Mouse (Mus musculus): ENCODE results near the gene Mcam. TPM values are rescaled to one million over a fixed set of nuclear protein-coding genes. Genes with fewer than 3 reads are reported as not detected.

Gene Mcam
- polyA plus RNA-seq, 1 experiment from 2014 or later = 4.4 TPM

DNA sequence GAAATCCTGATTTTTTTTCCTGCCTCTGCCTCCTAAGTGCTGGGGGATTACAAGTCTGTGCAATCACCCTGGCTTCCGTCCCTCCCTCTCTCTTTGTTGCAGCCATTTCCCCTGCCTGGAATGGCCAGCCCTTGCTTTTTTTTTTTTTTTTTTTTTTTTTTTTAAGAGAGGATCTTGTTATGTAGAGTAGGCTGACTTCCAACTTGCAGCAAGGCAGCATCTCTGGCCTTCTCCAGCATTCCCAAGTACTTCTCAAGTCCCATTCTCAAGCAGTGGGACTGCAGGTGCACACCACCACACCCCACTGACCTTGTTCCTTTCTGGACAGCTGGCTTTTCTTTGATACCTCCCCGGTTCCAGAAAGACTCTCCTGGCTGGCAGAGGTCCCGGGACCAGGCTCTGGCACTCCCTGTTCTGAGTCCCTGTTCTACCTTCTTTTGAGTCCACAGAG is 6.9 kb upstream of the Mcam start:
- ATAC-seq (ENCODE audit: insufficient read depth) = no peak
- H3K27me3 ChIP-seq = peaks cover 47% of the 10 kb centered on the region
- no peak overlapping the region for H3K27ac ChIP-seq (replicated peaks)
- H3K4me1 ChIP-seq (replicated peaks) = peaks cover 25% of the 10 kb centered on the region
- no peak overlapping the region for H3K4me3 ChIP-seq (replicated peaks)
- no peaks in the 10 kb centered on the region for H3K36me3 ChIP-seq (replicated peaks)
- H3K4me2 ChIP-seq = no peak overlapping the region
- no peak overlapping the region for H3K9ac ChIP-seq
- 49% methylated on average over 3 of the region's 3 CpGs for WGBS (ENCODE audit: insufficient replicate concordance)
- no peaks in the 10 kb centered on the region for H3K9me3 ChIP-seq (replicated peaks)

DNA sequence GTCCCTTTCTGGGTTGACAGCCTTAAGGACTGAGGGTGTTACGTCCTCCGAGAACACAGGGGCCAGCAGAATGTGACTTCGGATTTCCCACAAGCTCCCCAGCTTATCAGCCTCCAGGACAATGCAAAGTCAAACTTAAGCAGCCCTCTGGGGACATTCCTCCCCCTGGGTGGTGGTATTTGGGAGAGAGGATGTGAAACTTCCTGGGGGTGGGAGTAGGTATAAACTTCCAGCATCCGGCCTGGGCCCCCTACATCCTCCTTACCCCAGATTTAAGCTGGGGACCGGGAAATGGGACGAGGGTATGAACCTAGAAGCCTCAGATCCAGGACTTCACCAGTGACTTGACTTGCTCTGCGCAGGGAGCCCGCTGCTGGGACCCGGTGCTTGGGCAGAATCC is 4.6 kb upstream of the Mcam start:
- H3K9me3 ChIP-seq (replicated peaks) = no peaks in the 10 kb centered on the region
- H3K4me2 ChIP-seq = peak overlapping the region; percentile 63
- peaks cover 32% of the 10 kb centered on the region for H3K4me1 ChIP-seq (replicated peaks)
- no peak overlapping the region for H3K9ac ChIP-seq
- peaks cover 69% of the 10 kb centered on the region for H3K27me3 ChIP-seq
- H3K27ac ChIP-seq (replicated peaks) = peak overlapping the region; percentile 53
- 5% methylated on average over 9 of the region's 9 CpGs for WGBS (ENCODE audit: insufficient replicate concordance)
- ATAC-seq (ENCODE audit: insufficient read depth) = peak; percentile 14; the same call in 1 of the 2 replicates
- H3K36me3 ChIP-seq (replicated peaks) = no peaks in the 10 kb centered on the region
- H3K4me3 ChIP-seq (replicated peaks) = peak overlapping the region; percentile 34

DNA sequence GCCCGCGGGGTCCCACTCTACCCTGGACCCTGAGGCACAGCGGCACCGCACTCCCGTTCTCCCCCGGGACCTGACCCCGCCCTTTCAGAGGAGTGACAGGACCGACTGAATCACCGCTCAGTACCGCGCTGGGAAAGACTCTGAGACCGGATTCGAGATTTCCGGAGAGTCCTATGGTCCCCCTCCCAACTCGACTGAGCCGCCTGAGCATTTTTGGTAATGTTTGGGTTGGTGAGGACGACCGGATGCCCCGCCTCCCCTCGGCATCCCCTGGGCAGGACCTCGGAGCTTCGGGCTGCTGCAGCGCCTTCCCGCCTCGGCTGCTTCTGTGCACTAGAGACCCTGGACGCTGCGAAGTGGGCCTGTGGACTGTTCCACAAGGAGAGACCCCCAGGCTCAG is 4.2 kb upstream of the Mcam start:
- peaks cover 73% of the 10 kb centered on the region for H3K27me3 ChIP-seq
- peaks cover 36% of the 10 kb centered on the region for H3K4me1 ChIP-seq (replicated peaks)
- ATAC-seq (ENCODE audit: insufficient read depth) = peak; percentile 47
- no peaks in the 10 kb centered on the region for H3K9me3 ChIP-seq (replicated peaks)
- no peak overlapping the region for H3K9ac ChIP-seq
- WGBS (ENCODE audit: insufficient replicate concordance) = 1% methylated on average over 27 of the region's 27 CpGs
- H3K27ac ChIP-seq (replicated peaks) = peak overlapping the region; percentile 57
- H3K4me2 ChIP-seq = peak overlapping the region; percentile 63
- no peaks in the 10 kb centered on the region for H3K36me3 ChIP-seq (replicated peaks)
- peak overlapping the region; percentile 34 for H3K4me3 ChIP-seq (replicated peaks)

DNA sequence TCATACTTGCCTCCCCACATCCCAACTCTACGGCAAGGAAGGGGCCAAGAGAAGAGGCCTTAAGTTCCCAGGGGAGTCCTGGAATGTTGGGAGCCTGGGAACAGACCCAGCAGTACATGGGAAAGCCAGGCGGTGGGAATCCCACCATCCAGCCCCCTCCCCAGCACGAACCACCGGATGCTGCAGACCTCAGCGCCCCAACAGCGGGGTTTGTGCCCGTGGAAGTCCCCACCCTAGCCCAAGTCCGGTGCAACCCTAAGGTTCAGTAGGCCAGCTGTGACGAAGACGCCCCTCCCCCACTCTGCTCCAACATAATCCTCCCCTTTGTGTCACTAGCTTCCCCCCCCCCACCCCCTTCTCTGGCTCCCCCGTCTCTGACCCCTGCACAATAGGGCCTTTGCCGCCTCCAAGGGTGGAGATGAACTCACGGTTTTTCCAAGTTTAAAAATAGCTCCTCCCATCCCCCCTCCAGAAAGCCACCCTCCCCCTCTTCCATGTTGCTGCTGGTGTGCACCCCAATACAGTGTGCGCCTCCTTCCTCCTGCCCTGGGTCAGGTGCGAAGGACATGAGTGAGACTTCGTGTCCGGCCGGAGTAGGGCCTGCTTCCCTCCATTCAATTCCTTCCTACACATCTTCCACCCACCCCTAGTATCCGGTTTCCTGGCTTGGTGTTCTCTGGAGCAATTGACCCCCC is 3.5 kb upstream of the Mcam start:
- H3K36me3 ChIP-seq (replicated peaks) = no peaks in the 10 kb centered on the region
- H3K9ac ChIP-seq = no peak overlapping the region
- no peaks in the 10 kb centered on the region for H3K9me3 ChIP-seq (replicated peaks)
- peaks cover 43% of the 10 kb centered on the region for H3K4me1 ChIP-seq (replicated peaks)
- peak overlapping the region; percentile 57; the same call in 1 of the 2 replicates for H3K27ac ChIP-seq (replicated peaks)
- ATAC-seq (ENCODE audit: insufficient read depth) = peak; percentile 47
- H3K4me2 ChIP-seq = peak overlapping the region; percentile 63
- peak overlapping the region; percentile 34; the same call in 1 of the 2 replicates for H3K4me3 ChIP-seq (replicated peaks)
- WGBS (ENCODE audit: insufficient replicate concordance) = 16% methylated on average over 19 of the region's 19 CpGs
- H3K27me3 ChIP-seq = peaks cover 80% of the 10 kb centered on the region

DNA sequence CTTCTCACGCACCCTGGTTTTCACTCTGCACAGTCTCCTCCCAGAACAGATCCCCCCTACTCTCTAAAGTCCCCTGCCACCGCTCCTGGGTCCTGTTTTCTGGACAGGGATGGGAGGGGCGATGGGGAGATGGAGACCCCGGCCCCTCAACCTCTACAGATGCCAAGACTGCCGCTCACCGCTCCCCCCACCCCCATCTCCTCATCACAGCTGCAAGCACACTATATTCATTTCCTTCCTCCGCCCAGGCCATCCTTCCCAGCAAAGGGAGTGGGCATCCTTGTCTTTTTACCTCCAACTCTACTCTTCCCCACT is 3.0 kb upstream of the Mcam start:
- no peak overlapping the region for H3K4me3 ChIP-seq (replicated peaks)
- WGBS (ENCODE audit: insufficient replicate concordance) = 30% methylated on average over 7 of the region's 7 CpGs
- no peak overlapping the region for H3K27ac ChIP-seq (replicated peaks)
- H3K27me3 ChIP-seq = peaks cover 85% of the 10 kb centered on the region
- no peak overlapping the region for H3K9ac ChIP-seq
- no peak for ATAC-seq (ENCODE audit: insufficient read depth)
- peaks cover 42% of the 10 kb centered on the region for H3K4me1 ChIP-seq (replicated peaks)
- H3K4me2 ChIP-seq = no peak overlapping the region
- H3K36me3 ChIP-seq (replicated peaks) = no peaks in the 10 kb centered on the region
- H3K9me3 ChIP-seq (replicated peaks) = no peaks in the 10 kb centered on the region

DNA sequence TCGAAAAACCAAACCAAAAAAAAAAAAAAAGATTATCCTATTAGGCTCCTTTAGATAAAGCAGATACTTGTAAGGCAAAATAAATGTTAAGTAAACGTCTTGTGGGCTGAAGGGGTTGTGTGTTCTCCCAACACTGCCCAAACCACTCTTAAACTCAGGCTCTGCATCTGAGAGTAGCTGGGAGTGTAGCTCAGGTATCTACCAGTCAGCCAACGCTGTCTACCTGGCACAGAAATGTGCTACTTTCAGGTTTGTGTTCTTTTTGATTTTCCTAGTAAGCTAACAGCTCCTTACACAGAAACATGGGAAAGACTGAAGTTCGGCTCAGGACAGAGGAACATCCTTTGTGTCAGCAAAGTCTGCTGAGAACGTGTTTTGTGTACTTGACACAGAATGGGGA is 2.1 kb upstream of the Mcam start:
- peaks cover 95% of the 10 kb centered on the region for H3K27me3 ChIP-seq
- no peak overlapping the region for H3K9ac ChIP-seq
- WGBS (ENCODE audit: insufficient replicate concordance) = 45% methylated on average over 5 of the region's 5 CpGs
- H3K27ac ChIP-seq (replicated peaks) = no peak overlapping the region
- H3K4me1 ChIP-seq (replicated peaks) = peaks cover 34% of the 10 kb centered on the region
- H3K4me2 ChIP-seq = no peak overlapping the region
- H3K4me3 ChIP-seq (replicated peaks) = no peak overlapping the region
- ATAC-seq (ENCODE audit: insufficient read depth) = no peak
- H3K36me3 ChIP-seq (replicated peaks) = no peaks in the 10 kb centered on the region
- no peaks in the 10 kb centered on the region for H3K9me3 ChIP-seq (replicated peaks)

DNA sequence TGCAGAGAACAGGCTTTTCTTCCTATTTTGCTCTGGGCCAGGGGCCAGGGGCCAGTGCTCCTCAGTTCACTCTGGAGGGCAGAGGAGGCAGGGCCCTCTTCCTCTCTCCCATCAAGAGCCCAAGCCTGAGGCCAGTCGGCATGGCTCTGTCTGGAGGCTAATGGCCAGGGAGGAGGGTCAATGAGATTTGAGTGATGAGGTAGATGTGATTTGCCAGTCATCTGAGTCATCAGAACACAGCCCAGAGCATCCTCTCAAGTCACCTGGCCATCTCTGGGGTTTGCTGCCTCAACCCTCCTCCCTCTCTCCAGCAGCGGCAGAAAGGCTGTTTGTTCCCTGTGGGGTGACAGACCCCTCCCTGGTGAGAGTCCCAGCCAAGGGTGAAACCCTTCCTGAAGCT is 982 bp upstream of the Mcam start:
- Histone ChIP-seq H3K9ac (no peak overlapping the region), H3K4me1 (replicated peaks) (peaks cover 31% of the 10 kb centered on the region), H3K9me3 (replicated peaks) (no peaks in the 10 kb centered on the region), H3K27ac (replicated peaks) (no peak overlapping the region), H3K4me2 (0 out of 2 replicates have a peak overlapping the region, but pooled peaks have one; percentile 69), H3K4me3 (replicated peaks) (no peak overlapping the region; the same call in 1 of the 2 replicates), H3K36me3 (replicated peaks) (no peaks in the 10 kb centered on the region), H3K27me3 (peaks cover 92% of the 10 kb centered on the region)
- WGBS (ENCODE audit: insufficient replicate concordance) = 14% methylated on average over 2 of the region's 2 CpGs
- ATAC-seq (ENCODE audit: insufficient read depth) = no peak

DNA sequence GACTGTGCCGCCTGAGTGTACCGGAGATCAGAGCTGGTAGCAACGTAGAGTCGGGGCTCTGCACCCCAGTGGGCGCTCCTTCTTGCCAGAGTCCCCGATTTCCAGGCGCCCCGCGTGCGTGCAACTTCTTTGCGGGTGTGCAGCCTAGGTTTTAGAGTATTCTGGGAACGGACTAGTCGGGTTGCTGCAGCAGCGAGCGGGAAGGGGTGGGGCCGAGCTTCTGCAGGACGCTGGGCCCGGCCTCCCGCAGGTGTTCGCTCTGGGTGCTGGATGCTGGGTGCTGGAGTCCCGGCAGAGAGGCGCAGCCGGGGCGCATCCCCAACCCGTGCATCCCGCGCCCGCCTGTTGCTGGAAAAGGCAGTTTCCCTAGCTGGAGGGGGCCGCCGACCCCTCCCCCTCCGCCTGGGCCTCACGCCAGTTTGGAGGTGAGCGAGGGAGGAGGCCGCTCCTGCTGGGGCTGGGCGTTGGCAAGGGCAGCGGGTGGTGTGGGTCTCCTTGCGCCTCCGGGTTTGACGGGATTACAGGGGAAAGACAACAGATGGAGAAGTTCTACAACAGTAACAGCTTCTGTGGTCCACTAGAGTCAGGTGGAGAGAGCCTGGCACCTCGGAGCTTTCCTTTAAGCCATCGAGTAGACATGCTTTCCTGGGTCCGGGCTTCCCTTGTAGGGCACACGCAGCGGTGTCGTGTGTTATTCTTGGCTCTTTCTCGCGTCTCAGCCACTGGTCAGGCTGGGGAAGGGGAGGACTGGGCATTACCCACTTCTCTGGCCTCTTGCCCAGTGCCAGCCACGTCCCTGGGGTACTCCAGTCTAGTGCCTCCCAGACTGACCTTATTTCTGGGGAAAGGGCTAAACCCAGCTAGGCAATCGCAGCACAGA is 822 bp downstream of the Mcam start:
- H3K9ac ChIP-seq = 0 out of 2 replicates have a peak overlapping the region, but pooled peaks have one; percentile 1
- H3K27ac ChIP-seq (replicated peaks) = no peak overlapping the region
- peak overlapping the region; percentile 51 for H3K4me3 ChIP-seq (replicated peaks)
- H3K36me3 ChIP-seq (replicated peaks) = no peaks in the 10 kb centered on the region
- 4% methylated on average over 49 of the region's 49 CpGs for WGBS (ENCODE audit: insufficient replicate concordance)
- H3K9me3 ChIP-seq (replicated peaks) = no peaks in the 10 kb centered on the region
- peaks cover 24% of the 10 kb centered on the region for H3K4me1 ChIP-seq (replicated peaks)
- H3K27me3 ChIP-seq = peaks cover 74% of the 10 kb centered on the region
- peak overlapping the region; percentile 69 for H3K4me2 ChIP-seq
- no peak for ATAC-seq (ENCODE audit: insufficient read depth)

DNA sequence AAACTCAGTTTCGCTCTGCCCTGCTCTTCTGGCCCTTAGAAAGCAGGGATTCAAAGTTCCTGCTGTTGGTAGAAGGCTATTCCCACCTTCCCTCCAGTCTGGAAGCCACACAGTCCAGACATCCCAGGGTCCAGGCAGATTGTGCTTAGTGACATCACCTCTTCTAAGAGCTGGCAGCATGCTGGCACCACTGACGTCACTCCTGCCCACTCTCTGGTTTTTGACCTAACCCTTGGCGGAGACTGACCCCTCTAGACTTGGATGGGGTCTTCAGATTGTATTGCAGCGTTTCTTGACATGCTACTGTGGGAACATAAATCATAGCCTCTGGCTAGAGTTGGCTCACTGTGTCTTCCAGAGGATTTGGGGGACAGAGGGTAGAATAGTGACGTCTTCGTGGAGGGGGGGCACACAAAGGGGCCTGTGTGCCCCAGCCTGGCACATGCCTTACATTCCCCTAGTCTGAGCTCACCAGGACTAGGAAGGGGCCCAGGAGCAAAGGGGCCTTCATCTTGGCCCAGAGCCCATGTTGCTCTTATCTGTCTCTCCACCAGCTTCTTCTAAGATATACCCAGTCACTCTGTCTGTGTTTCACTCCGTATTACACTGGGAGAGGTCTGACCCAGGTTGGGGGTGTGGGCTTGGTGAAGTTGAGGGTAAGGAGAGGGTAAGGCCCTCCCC is 1.6 kb downstream of the Mcam start:
- WGBS (ENCODE audit: insufficient replicate concordance) = 48% methylated on average over 7 of the region's 7 CpGs
- Histone ChIP-seq H3K36me3 (replicated peaks) (no peaks in the 10 kb centered on the region), H3K9ac (no peak overlapping the region), H3K27ac (replicated peaks) (no peak overlapping the region), H3K4me2 (peak overlapping the region; percentile 69; the same call in 1 of the 2 replicates), H3K4me1 (replicated peaks) (peaks cover 19% of the 10 kb centered on the region), H3K4me3 (replicated peaks) (peak overlapping the region; percentile 2; the same call in 1 of the 2 replicates), H3K27me3 (peaks cover 66% of the 10 kb centered on the region), H3K9me3 (replicated peaks) (no peaks in the 10 kb centered on the region)
- no peak for ATAC-seq (ENCODE audit: insufficient read depth)

DNA sequence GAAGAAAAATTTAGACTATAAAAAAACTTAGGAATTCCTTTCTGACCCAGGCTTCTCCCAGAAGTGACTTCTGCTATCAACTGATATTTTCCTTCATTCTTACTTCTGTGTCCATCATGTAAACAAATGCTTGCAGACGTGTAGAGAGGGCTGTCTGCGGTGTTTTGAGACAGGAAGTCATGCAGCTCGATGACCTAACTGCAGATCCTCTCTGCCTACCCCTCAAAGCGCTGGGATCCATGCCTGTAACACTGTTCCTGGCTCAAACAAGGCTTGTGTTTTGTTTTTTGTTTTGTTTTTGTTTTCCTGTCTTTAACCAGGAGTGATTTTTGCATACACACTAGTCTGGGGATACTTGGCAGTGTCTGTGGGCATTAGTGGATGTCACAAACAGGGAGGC is 3.6 kb downstream of the Mcam start:
- no peak overlapping the region for H3K27ac ChIP-seq (replicated peaks)
- no peak overlapping the region for H3K9ac ChIP-seq
- H3K4me2 ChIP-seq = no peak overlapping the region
- H3K36me3 ChIP-seq (replicated peaks) = peaks cover 6% of the 10 kb centered on the region; the same call in 1 of the 2 replicates
- no peak for ATAC-seq (ENCODE audit: insufficient read depth)
- H3K9me3 ChIP-seq (replicated peaks) = no peaks in the 10 kb centered on the region
- H3K27me3 ChIP-seq = peaks cover 46% of the 10 kb centered on the region
- no peak overlapping the region for H3K4me3 ChIP-seq (replicated peaks)
- peaks cover 19% of the 10 kb centered on the region for H3K4me1 ChIP-seq (replicated peaks)
- WGBS (ENCODE audit: insufficient replicate concordance) = 6% methylated on average over 4 of the region's 4 CpGs

DNA sequence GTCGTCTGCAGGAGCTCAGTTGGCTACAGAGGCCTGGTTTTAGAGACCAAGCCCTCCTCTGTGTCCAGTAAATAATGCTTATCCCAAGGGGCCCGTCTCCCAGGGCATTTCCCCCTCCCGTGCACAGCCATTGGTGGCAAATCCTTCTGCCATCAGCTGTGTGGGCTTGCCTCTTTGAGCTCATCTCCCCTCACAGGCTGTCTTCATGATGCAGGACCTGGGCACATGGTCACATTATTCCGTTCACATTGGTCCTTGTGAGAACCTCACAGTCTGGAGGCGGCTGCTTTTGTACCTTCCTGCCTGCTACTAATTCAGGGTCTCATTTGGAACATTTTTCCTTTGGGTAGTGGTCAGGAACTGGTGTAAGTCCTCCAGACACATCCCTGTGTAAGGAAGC is 7.7 kb downstream of the Mcam start:
- 65% methylated on average over 5 of the region's 5 CpGs for WGBS (ENCODE audit: insufficient replicate concordance)
- peaks cover 26% of the 10 kb centered on the region for H3K36me3 ChIP-seq (replicated peaks)
- no peak overlapping the region for H3K4me3 ChIP-seq (replicated peaks)
- peaks cover 5% of the 10 kb centered on the region for H3K27me3 ChIP-seq
- H3K27ac ChIP-seq (replicated peaks) = no peak overlapping the region
- no peaks in the 10 kb centered on the region for H3K9me3 ChIP-seq (replicated peaks)
- H3K4me2 ChIP-seq = no peak overlapping the region
- H3K9ac ChIP-seq = no peak overlapping the region
- ATAC-seq (ENCODE audit: insufficient read depth) = no peak
- no peaks in the 10 kb centered on the region for H3K4me1 ChIP-seq (replicated peaks)
